Mouse (Mus musculus): ENCODE results near the gene Fzd1. TPM values are rescaled to one million over a fixed set of nuclear protein-coding genes. Genes with fewer than 3 reads are reported as not detected.

Fzd1 gene
- total RNA-seq, 4 experiments from 2014 or later, result 1.3 to 3.6 (median 1.6) TPM

- no peak for DNase-seq (ENCODE audit: low spot score in 2 of 2)
Measured at GRCm38 (mm10) chr5:4754701-4755281, 3.0 kb downstream of the Fzd1 start.

DNA sequence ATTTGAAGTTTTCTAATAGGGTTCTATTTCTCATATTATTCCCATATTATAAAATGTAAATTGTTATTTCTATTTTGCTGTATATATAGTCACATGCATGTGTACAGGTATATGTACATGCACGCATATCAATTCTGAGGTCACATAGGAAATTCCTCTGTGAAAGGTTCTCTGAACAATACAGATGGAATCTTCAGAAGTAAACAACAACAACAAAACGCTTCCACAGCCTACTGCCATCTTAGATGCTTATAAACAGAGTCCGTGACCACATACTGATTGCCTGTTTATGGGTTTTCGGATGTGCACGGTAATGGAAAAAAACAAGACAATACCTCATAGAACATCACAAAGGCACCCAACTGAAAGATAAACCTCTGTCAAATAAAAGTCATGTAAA lies 4.7 kb downstream of the Fzd1 start:
- no peak for DNase-seq (ENCODE audit: low spot score in 2 of 2)

DNA sequence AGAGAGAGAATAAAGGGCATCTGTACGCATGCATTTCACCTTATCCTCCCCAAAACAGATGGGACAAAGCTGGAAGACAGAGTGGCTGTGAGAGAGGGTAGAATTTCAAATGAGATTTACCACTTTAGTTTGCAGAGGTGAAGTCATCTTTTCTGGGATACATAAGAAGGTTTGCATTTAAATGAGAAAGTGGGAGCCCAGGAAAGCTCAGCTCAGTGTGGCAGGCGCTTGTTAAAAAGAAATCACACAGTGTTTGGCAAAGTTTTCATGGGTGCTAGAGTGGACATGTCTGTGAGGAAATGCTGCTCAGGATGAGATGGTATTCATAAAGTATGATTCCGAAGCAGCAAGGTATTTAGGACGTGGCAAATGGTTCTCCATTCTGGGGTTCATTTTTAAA lies 15.1 kb downstream of the Fzd1 start:
- no peak for DNase-seq (ENCODE audit: low spot score in 2 of 2)

GRCm38 (mm10) chr5:4737013-4737412 lies 20.8 kb downstream of the Fzd1 start:
- DNase-seq (ENCODE audit: low spot score in 2 of 2), result no peak

DNA sequence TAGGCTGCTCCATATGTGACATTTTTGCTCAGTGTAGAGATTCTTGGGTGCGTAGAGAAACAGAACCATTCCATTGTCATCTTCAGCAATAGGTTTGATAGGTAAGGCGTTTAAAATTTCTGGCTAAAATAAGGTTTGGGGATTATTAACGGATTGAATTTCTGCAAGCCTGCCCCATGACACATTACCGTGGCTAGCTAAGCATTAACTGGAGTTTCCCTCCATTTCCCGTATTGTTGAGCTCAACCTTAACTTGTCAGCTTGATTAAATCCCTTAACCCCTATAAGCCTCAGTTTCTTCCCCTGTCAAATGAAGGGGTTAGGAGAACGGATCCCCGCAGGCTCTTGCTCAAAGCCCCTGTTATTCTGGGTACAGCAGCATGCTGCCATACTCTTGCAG lies 22.4 kb downstream of the Fzd1 start:
- no peak for DNase-seq (ENCODE audit: low spot score in 2 of 2)

DNA sequence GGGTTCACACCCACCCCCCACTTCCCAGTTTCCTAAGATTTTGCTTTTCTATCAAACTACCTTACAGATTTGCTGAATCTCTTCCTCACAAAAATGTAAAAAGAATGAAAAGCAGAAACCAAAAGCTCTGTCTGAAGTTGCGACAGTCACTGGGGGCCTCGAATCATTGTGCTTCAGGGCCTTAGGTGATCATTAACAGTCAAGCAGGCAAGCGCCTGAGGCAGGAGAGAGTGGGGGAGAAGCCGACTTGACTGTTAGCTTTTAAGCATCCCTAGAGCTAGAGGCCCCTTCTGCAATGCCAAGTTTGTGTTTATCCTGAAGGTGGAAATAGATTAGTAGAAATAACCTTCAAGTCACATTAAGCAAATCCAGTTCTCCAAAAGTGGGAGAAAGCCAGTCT lies 24.6 kb downstream of the Fzd1 start:
- DNase-seq (ENCODE audit: low spot score in 2 of 2), result no peak

- no peak for DNase-seq (ENCODE audit: low spot score in 2 of 2)
Measured at GRCm38 (mm10) chr5:4732241-4733229, 25.3 kb downstream of the Fzd1 start.

- DNase-seq (ENCODE audit: low spot score in 2 of 2), result no peak
Measured at GRCm38 (mm10) chr5:4731743-4732215, 26.1 kb downstream of the Fzd1 start.

- no peak for DNase-seq (ENCODE audit: low spot score in 2 of 2)
Measured at GRCm38 (mm10) chr5:4731064-4731463, 26.8 kb downstream of the Fzd1 start.

Small RNAs within 50 kb of the gene (microRNA-seq; reads per million reads assigned to microRNA genes)
- gene Gm44483, result not detected

Measured in gastrocnemius, adult 8-10 months (tissue).